Mouse (Mus musculus) mesoderm, embryonic 11.5 days (tissue): ENCODE data around the gene Oas1e.
A peak's percentile ranks its signal among the peaks of the same experiment; 100 is the strongest.
"Not testable (repeated sequence)": the region's sequence is repeated elsewhere in the genome, so short reads cannot be mapped to it uniquely, and the experiment has no call there.

ENCODE experiments used
- DNase-seq: peaks from one replicate; pipeline ENCODE4 v3.0.0-alpha.2; 2012; ENCODE audit warnings: low read depth, low spot score

The Oas1e gene

GRCm38 (mm10) chr5:120795480-120796034, at the start of gene Oas1e:
TSS of gene Oas1e (minus strand) at chr5:120795530.
- peak; percentile 6 for DNase-seq

DNA sequence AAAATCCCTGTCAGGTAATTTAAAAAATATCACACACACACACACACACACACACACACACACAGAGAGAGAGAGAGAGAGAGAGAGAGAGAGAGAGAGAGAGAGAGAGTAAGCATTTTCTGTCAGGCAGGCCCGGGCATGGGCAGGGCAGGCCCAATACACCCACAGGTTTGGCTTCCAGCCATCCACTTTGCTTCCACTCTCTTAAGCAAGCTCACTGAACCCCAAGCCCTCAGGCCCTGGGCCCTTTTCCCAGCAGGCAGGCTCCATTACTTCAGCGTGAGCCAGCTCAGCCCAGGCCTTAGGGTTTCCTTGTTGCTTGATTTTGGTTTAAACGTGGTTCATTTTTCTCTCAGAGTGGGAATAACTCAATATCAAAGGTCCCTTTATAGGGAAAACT, 49.4 kb upstream of the Oas1e start:
- no peak for DNase-seq

DNA sequence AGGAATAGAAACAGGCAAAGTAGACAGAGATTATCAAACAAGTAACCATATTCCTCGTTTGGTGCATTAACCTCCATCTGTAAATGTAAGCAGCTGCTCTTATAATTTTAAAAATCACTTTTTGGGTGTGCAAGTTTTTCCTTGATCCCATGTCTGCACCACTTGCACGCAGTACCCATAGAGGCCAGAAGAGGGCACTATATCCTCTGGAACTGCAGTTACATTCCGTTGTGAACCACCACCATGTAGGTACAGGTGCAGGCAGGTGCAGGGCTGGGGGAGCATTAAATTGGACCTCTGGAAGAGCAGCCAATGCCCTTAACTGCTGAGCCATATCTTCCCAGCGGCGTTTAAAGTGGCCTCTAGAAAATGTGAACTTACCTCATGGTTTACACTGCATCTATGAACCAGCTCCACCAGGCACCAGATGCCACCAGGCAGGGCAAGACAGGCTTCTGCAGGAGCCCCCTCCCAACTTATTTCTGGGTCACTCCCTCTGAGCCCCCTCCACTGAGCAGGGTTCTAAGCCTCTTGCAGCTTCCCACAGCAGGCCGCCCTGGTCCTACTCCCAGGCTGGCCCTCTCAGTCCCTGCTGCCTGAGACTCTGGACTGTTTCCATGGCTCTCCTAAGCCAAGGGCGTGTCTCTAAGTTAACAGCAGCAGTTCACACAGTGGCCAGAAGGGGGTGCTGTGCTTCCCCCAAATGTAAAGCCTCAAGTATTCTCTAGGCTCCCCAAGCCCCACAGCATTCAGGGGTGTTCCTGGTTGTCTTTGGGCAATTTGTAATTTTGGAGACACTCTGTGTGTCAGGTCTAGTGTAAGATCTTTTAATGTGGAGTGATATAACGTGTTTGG, 41.6 kb upstream of the Oas1e start:
- DNase-seq = peak; percentile 53

GRCm38 (mm10) chr5:120833335-120834280, 38.3 kb upstream of the Oas1e start:
- peak; percentile 30 for DNase-seq

GRCm38 (mm10) chr5:120831031-120831430, 35.7 kb upstream of the Oas1e start:
- no peak for DNase-seq

DNA sequence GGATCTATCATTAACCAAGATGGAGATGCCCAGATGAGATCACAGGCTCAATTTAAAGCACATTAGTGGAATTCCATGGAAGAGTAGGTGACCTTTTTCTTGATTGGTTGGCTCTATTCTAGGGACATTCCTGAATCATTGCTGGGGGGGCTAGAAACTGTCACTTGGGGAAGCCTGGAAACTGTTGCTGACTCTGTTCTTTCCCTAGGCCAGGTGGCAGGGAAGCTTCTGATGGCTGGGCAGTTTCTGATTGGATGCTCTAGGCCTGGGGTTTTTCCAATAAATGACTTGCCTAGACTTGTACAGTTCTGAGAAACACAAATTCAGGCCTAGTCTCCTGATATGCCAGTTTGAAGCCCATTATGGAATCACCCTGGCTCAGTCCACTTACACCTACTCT, 23.7 kb upstream of the Oas1e start:
- no peak for DNase-seq

- peak; percentile 37 for DNase-seq
Measured at GRCm38 (mm10) chr5:120815949-120816348, 20.6 kb upstream of the Oas1e start.

- DNase-seq = no peak
Measured at GRCm38 (mm10) chr5:120813023-120813422, 17.7 kb upstream of the Oas1e start.

DNA sequence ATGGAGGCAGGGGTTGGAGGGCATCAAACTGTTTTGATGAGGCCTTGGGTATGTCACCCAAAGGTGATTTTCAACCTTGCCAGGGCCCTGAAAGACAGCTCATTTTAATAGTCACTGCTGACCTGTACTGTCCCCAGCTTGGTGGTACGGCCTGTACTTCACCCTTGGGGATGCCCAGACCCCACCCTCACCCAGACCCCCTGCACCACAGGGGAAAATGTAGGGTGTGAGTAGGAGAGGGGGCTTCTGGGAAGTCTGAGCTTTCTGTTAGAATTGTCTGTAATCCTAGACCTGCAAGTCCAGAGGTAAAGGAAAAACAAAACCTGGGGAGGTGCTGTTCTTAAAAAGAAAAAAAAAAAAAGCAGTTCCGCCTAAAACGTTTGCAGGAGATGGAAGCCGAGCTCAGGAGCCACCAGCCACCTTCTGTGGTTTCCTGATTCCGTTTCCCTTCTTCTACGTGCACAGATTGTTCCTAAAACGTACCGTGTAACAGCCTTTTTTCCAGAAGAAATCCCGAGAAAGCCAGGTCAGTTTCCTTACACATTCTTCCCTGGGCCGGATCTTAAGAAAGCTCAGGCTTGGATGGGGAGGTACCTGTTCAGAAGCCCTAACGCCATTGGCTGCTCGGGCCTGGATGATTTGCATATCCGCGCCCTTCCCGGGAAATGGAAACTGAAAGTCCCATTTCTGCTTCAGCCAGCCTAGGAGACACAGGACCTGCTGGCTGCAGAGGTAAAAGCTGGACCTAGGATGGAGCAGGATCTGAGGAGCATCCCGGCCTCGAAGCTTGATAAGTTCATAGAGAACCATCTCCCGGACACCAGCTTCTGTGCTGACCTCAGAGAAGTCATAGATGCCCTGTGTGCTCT, 16.9 kb upstream of the Oas1e start, which contains the start of gene Oas1c:
Gene Oas1c (minus strand): TSS at position 564 of the 869 bp plus-strand sequence.
- peak; percentile 87 for DNase-seq

DNA sequence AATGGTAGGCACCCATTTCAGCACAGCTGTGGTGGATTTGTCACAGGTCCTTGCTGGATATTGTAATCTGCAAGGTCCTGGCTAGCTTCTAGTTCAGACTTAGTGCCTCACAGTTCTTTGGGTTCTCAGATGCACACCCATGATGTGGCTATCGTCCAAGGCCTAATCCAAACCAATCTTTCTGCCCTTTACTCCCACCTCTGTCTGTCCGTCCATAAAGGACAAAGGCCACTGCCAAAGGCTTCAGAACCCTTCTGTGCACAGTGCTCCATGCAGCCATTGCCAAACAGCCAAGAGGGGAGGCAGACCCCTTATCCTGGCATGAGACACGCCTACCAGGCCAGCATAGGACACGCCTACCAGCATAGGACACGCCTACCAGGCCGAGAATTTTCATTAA, 13.8 kb upstream of the Oas1e start:
- DNase-seq = no peak

DNA sequence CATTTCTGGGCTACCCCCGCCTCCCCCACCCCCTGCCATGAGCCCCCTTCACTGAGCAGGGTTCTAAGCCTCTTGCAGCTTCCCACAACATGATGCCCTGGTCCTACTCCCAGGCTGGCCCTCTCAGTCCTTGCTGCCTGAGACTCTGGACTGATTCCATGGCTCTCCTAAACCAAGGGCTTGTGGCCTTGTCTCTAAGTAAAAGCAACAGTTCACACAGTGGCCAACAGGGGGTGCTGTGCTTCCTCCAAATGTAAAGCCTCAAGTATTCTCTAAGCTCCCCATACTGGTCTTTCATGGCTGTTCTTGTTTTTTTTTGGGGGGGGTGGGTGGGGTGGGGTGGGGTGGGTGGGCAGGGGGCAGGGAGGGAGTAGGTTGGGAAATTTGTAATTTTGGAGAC, 11.1 kb upstream of the Oas1e start:
- DNase-seq = peak; percentile 72

GRCm38 (mm10) chr5:120803596-120803995, 8.3 kb upstream of the Oas1e start:
- DNase-seq = no peak

DNA sequence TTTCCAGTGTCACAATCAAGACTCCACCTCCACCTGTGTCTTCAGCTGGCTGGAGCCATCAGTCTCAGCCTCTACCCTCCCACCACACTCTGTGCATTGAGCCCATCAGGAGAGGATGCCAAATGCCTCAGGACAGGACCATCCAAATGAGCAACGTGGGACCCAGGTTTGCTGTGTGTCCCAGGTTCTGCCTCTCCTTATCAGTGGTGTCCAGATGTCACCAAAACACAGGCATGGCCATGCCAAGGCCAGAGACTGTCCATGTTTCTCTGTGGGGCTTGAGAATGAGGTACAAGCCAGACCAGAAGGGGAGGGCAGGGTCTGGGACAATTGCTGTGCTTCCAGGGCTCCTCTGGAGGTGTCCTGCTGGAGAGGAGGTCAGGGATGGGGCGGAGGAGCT, 3.6 kb upstream of the Oas1e start:
- DNase-seq = not testable (repeated sequence)

DNA sequence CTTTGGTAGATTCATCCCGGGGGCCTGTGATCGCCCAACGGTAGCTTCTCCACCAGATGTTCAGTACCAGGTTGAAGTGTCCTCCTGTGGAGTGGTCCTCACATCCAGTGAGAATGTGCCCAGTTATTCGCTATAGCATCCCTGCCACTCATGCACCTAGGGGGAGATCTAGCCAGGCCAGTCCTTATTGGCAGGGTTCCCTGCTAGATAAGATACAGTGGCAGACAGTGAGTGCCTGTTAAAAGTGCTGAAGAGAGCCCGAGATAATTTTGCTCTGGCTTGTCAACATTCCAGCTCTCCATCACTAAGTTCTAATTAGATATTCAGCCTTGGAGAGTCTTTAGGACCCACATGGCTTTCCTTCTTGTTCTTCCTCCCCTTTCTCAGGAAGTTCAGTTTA, 2.8 kb upstream of the Oas1e start:
- DNase-seq = not testable (repeated sequence)

- DNase-seq = peak; percentile 51
Measured at GRCm38 (mm10) chr5:120793043-120793442, 2.3 kb downstream of the Oas1e start.

GRCm38 (mm10) chr5:120787042-120787441, 8.3 kb downstream of the Oas1e start:
- DNase-seq = no peak

DNA sequence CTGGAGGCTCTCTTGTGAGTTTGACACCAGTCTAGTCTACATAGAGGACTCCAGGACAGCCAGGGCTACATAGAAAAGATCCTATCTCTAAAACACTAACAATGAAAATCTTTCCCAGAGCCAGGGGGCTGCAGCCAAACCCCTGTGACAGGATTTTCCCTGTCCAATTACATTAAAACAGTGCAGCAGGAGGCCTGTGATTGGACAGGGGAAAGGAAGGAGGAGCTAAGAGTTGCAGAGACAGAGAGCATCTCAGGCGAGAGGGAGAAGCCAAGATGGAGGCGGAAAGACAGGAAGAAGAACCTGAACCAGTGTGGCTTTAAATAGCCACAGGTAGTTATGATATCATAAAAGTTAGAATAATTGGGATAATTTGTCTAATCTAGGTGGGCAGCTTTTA, 12.9 kb downstream of the Oas1e start:
- no peak for DNase-seq

DNA sequence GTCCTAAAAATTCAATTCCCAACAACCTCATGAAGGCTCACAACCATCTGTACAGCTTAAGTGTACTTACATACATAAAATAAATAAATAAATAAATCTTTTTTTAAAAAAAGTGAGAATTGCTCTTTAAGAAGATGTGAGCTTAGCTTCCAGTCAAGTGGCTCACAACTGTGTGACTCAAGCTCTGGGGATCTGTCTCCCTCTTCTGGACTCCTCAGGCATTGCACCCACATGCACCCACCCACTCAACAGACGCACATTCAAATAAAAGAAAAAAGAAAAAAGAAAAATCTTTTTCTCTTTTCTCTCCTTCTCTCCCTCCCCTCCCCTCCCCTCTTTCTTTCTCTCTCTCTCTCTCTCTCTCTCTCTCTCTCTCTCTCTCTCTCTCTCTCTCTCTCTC, 13.7 kb downstream of the Oas1e start:
- DNase-seq = no peak

- DNase-seq = no peak
Measured at GRCm38 (mm10) chr5:120779922-120780321, 15.4 kb downstream of the Oas1e start.

DNA sequence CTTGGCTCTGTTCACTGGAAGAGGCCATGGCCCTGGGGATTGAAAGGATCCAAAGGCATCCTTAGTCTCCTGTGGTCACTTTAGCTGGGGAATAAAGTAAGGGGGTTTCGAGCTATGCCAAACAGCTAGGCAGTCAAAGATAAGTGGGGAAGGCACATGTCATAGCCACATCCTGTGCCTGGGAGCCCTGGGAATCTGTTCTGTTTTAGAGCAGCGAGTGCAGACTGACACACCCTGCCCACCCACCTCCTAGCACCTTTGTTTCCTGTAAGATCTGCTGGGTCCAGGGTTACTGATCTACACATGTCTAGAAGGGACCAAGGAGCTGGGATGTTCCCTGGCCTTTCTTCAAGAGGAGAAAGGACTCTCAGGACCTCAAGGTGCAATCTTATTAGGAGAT, 16.4 kb downstream of the Oas1e start:
- no peak for DNase-seq

DNA sequence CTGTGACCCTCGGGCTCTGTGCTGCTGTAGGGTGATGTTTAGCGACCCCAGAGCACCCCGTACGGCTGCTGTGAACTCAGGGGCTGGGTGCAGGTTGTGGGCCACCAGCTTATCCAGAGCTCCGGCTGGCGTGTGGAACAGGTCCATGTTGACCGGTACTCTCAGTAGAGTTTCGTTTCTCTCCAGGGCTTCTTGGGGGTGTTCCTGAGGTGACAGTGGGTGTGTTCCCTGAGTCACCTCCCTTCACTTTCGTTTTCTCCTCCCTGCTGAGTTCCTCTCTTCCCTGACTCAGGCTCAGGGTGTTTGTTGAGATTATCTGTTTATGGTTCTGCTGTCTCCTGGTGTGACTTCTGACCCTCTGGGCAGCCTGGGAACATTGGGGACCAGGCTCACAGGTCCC, 17.9 kb downstream of the Oas1e start, which contains the start of gene Oas3:
Gene Oas3 (minus strand): TSS at position 184 of the 400 bp plus-strand sequence.
- no peak for DNase-seq
